Mouse (Mus musculus) heart, embryonic 15.5 days (tissue): Measurements from ENCODE around the gene Elmo2. TPM values are rescaled to one million over a fixed set of nuclear protein-coding genes. Genes with fewer than 3 reads are reported as not detected.
A peak's percentile ranks its signal among the peaks of the same experiment; 100 is the strongest.

ENCODE experiments used
- ATAC-seq: fragments of 200-750 bp; cut with Nextera tagmentation; replicated peaks from 2 replicates; pipeline ENCODE4 v1.8.0; 2017; ENCODE audit warnings: low read depth, moderate TSS enrichment; ENCODE audit not compliant: insufficient number of reproducible peaks, insufficient read depth, low FRiP score
- H3K27ac ChIP-seq: fragments of 300-500 bp; sonication (generic); 2 replicates; pipeline ENCODE4 v1.5.1; 2015; ENCODE audit warnings: mild to moderate bottlenecking, inconsistent platforms
- H3K27me3 ChIP-seq: fragments of 300-500 bp; sonication (generic); 2 replicates; pipeline ENCODE4 v1.6.1; 2015; ENCODE audit warnings: inconsistent platforms
- H3K36me3 ChIP-seq: fragments of 300-500 bp; sonication (generic); 2 replicates; pipeline ENCODE4 v1.6.1; 2015; ENCODE audit warnings: mild to moderate bottlenecking, inconsistent platforms
- H3K4me1 ChIP-seq: fragments of 300-500 bp; sonication (generic); replicated peaks from 2 replicates; pipeline ENCODE4 v1.6.1; 2015; ENCODE audit warnings: inconsistent platforms
- H3K4me2 ChIP-seq: fragments of 300-500 bp; sonication (generic); 2 replicates; pipeline ENCODE4 v1.6.1; 2015; ENCODE audit warnings: inconsistent platforms, mild to moderate bottlenecking, moderate library complexity
- H3K4me3 ChIP-seq: fragments of 300-500 bp; sonication (generic); 2 replicates; pipeline ENCODE4 v1.5.1; 2015; ENCODE audit warnings: mild to moderate bottlenecking, inconsistent platforms
- H3K9ac ChIP-seq: fragments of 300-500 bp; sonication (generic); 2 replicates; pipeline ENCODE4 v1.6.1; 2015; ENCODE audit warnings: mild to moderate bottlenecking, inconsistent platforms
- H3K9me3 ChIP-seq: fragments of 300-500 bp; sonication (generic); replicated peaks from 2 replicates; pipeline ENCODE4 v1.6.1; 2016; ENCODE audit warnings: inconsistent platforms
- WGBS: fragments of 180-500 bp; shearing (Covaris S2); methylation state at CpG from one replicate; pipeline ENCODE4 v1.1.7; 2015; ENCODE audit warnings: mixed read lengths; 5-methylcytosine and 5-hydroxymethylcytosine counted together
- polyA plus RNA-seq: library from polyadenylated mRNA; unstranded; fragments of >200 nt; fragmentation: Nextera tagmentation; extraction: Ambion mirVana; gene quantifications from 2 replicates; pipeline ENCODE4 v1.2.1, GENCODE M21; 2015

The Elmo2 gene
- polyA plus RNA-seq, 1 experiment from 2014 or later = 33.8 TPM

DNA sequence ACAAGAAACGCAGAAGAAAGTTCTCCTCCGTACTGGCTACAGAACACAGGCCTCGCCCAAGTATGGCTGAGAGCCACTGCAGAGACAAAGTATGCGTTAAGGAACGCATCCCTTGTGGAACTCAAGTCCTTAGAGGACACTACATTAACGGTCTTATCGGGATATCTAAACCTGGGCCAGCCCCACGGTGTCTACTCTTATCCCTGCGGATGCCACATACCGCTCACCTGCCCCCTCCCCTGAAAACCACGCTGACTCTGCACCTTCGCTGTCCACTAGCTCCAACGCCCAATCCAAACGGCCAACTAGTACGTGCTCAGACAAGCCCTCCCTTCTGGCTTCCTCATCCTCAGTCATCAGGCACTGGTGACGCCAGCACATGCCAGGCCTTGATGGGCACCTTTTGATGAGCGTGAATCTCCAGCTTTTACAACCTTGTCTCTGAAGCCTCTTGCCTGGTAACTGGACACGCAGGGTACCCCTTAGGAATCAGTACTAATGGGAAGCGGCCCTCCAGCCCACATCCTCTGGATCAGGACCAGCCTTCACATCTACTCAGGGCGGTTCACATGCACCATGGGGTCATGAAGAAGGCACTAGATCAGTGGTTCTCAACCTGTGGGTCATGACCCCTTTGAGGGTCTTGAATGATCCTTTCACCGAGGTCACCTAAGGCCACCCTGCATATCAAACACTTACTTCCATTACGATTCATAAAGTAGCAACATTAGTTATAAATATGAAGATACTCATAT lies 4.1 kb downstream of the Elmo2 start:
- 79% methylated on average over 22 of the region's 22 CpGs for WGBS
- Histone ChIP-seq H3K4me1 (peaks cover 73% of the 10 kb centered on the region), H3K27me3 (no peaks in the 10 kb centered on the region), H3K9me3 (no peaks in the 10 kb centered on the region), H3K9ac (no peak overlapping the region), H3K27ac (peak overlapping the region; percentile 78), H3K4me2 (no peak overlapping the region), H3K36me3 (no peaks in the 10 kb centered on the region), H3K4me3 (no peak overlapping the region)
- no peak for ATAC-seq

GRCm38 (mm10) chr2:165321381-165321888 lies 4.8 kb downstream of the Elmo2 start:
- H3K4me2 ChIP-seq = peak overlapping the region; percentile 29
- H3K4me3 ChIP-seq = no peak overlapping the region; the same call in 1 of the 2 replicates
- 65% methylated on average over 8 of the region's 8 CpGs for WGBS
- no peaks in the 10 kb centered on the region for H3K27me3 ChIP-seq
- H3K4me1 ChIP-seq = peaks cover 77% of the 10 kb centered on the region
- H3K9ac ChIP-seq = no peak overlapping the region
- H3K9me3 ChIP-seq = no peaks in the 10 kb centered on the region
- peak overlapping the region; percentile 78 for H3K27ac ChIP-seq
- ATAC-seq = no peak
- no peaks in the 10 kb centered on the region for H3K36me3 ChIP-seq

DNA sequence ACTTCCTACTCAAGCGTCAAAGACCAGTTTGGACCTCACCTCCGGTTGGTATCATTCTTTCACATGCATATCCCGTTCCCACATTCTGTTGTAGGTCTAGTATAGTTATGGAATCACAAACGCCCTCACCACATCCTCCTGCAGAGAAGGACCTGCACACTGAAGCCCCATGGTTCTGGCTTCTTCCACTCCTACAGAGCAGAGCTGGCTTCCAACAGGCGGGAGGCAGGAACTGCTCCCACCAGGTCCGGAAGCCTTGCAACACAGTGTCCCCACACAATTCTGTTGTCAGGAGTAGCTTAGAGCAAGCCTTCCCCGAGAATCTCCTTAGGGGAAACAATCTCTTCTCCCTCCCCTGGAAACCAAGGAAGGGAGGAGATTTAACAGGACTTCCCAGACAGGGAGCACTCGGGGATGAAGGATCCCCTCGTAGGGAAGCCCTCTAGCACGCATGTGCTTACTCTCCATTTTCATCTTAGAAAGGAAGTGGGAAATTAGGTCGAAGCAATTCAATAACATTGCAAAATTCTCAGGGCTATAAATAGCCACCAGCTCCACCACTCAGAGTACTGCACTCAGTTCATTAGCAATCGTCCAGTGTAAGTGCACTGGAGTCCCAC lies 5.6 kb downstream of the Elmo2 start:
- Histone ChIP-seq H3K27ac (peak overlapping the region; percentile 78), H3K27me3 (no peaks in the 10 kb centered on the region), H3K9me3 (no peaks in the 10 kb centered on the region), H3K9ac (no peak overlapping the region), H3K36me3 (peaks cover 2% of the 10 kb centered on the region), H3K4me1 (peaks cover 76% of the 10 kb centered on the region), H3K4me2 (peak overlapping the region; percentile 29; the same call in 1 of the 2 replicates), H3K4me3 (no peak overlapping the region)
- ATAC-seq = peak; percentile 32; the same call in 1 of the 2 replicates
- 40% methylated on average over 12 of the region's 12 CpGs for WGBS

GRCm38 (mm10) chr2:165319503-165319902 lies 6.8 kb downstream of the Elmo2 start:
- 28% methylated on average over 4 of the region's 4 CpGs for WGBS
- H3K27ac ChIP-seq = peak overlapping the region; percentile 78

GRCm38 (mm10) chr2:165318941-165319340 lies 7.3 kb downstream of the Elmo2 start:
- WGBS = 70% methylated on average over 7 of the region's 7 CpGs
- Histone ChIP-seq H3K27me3 (no peaks in the 10 kb centered on the region), H3K27ac (peak overlapping the region; percentile 78), H3K9ac (no peak overlapping the region), H3K4me3 (no peak overlapping the region), H3K36me3 (peaks cover 19% of the 10 kb centered on the region), H3K4me1 (peaks cover 60% of the 10 kb centered on the region), H3K4me2 (no peak overlapping the region), H3K9me3 (no peaks in the 10 kb centered on the region)
- ATAC-seq = no peak

More at GRCm38 (mm10) chr2:165319503-165319902, 6.8 kb downstream of the Elmo2 start:
- Histone ChIP-seq H3K4me2 (no peak overlapping the region), H3K9me3 (no peaks in the 10 kb centered on the region), H3K9ac (no peak overlapping the region), H3K4me3 (no peak overlapping the region), H3K27me3 (no peaks in the 10 kb centered on the region), H3K36me3 (peaks cover 14% of the 10 kb centered on the region), H3K4me1 (peaks cover 65% of the 10 kb centered on the region)
- ATAC-seq = no peak

DNA sequence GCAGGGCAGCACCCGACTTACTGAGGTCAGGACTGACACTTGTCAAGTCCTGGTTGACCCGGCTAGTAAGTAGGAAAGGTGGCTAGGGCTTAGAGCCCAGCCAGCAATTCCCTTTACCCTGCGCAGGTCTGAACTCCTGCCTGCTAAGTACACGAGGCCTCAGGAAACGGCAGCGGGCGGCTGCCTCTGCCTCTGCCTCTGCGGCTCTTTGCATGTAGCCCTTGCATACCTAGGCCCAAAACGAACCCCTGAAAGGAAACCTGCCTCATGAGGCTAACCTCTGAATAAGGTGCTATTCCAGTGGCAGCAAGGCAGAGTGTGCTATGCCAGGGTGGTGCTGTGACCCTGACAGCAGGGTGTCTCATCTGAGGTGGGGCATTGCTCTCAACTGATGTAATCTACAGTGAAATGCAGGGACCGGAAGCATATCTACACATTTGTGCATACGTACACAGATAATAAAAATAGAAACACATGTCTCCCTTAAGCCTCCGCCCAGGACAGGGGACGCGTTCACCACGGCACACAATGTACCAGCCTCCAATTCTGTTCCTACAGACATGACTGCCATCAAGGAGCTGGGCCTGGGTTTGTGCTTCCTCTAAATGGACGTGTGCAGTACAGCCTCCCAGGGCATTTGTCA lies 8.5 kb downstream of the Elmo2 start:
- peaks cover 27% of the 10 kb centered on the region for H3K36me3 ChIP-seq
- WGBS = 40% methylated on average over 16 of the region's 16 CpGs
- H3K4me2 ChIP-seq = 0 out of 2 replicates have a peak overlapping the region, but pooled peaks have one; percentile 0
- H3K9ac ChIP-seq = no peak overlapping the region
- peak overlapping the region; percentile 78 for H3K27ac ChIP-seq
- H3K4me1 ChIP-seq = peaks cover 60% of the 10 kb centered on the region
- no peaks in the 10 kb centered on the region for H3K27me3 ChIP-seq
- no peak overlapping the region for H3K4me3 ChIP-seq
- no peaks in the 10 kb centered on the region for H3K9me3 ChIP-seq
- no peak for ATAC-seq

GRCm38 (mm10) chr2:165316837-165317473 lies 9.3 kb downstream of the Elmo2 start:
- no peak overlapping the region for H3K9ac ChIP-seq
- peaks cover 56% of the 10 kb centered on the region for H3K4me1 ChIP-seq
- 25% methylated on average over 9 of the region's 9 CpGs for WGBS
- H3K27ac ChIP-seq = peak overlapping the region; percentile 78
- no peak overlapping the region for H3K4me3 ChIP-seq
- H3K9me3 ChIP-seq = no peaks in the 10 kb centered on the region
- peak; percentile 56 for ATAC-seq
- no peaks in the 10 kb centered on the region for H3K27me3 ChIP-seq
- peaks cover 34% of the 10 kb centered on the region for H3K36me3 ChIP-seq
- 0 out of 2 replicates have a peak overlapping the region, but pooled peaks have one; percentile 0 for H3K4me2 ChIP-seq

- no peaks in the 10 kb centered on the region for H3K9me3 ChIP-seq
- WGBS = 66% methylated on average over 10 of the region's 10 CpGs
- no peak for ATAC-seq
- no peak overlapping the region for H3K4me3 ChIP-seq
- peaks cover 48% of the 10 kb centered on the region for H3K4me1 ChIP-seq
- no peak overlapping the region for H3K4me2 ChIP-seq
- H3K36me3 ChIP-seq = peaks cover 39% of the 10 kb centered on the region
- H3K27me3 ChIP-seq = no peaks in the 10 kb centered on the region
- no peak overlapping the region for H3K27ac ChIP-seq
- H3K9ac ChIP-seq = no peak overlapping the region
These were observed 10.1 kb downstream of the Elmo2 start for GRCm38 (mm10) chr2:165316204-165316603.

DNA sequence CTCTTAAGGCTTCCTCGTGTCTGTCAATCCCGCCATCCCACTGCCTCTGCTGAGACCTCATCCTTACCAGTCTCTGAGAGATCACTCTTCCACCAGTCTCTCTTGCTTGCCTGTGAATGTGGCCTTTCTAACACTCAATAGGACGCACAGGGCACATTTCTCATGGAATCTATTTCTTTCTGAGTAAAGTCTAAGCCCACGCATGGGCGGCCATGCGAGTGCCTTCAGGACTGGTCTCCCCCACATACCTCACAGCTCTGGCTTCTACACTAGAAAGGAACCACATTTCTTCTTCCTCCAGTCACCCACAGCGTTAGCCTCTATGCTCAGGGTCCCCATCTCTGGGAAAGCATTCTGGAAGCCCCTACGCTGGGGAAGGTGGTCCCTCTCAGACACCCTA lies 12.1 kb downstream of the Elmo2 start:
- 86% methylated on average over 8 of the region's 8 CpGs for WGBS
- H3K36me3 ChIP-seq = peaks cover 43% of the 10 kb centered on the region

GRCm38 (mm10) chr2:165312381-165312780 lies 13.9 kb downstream of the Elmo2 start:
- H3K9ac ChIP-seq = no peak overlapping the region
- H3K4me1 ChIP-seq = peaks cover 11% of the 10 kb centered on the region
- no peak overlapping the region for H3K4me2 ChIP-seq
- no peaks in the 10 kb centered on the region for H3K27me3 ChIP-seq
- peaks cover 47% of the 10 kb centered on the region for H3K36me3 ChIP-seq
- H3K9me3 ChIP-seq = no peaks in the 10 kb centered on the region
- ATAC-seq = no peak
- no peak overlapping the region for H3K27ac ChIP-seq
- H3K4me3 ChIP-seq = no peak overlapping the region
- 72% methylated on average over 7 of the region's 7 CpGs for WGBS

More for the DNA sequence above, 12.1 kb downstream of the Elmo2 start:
- Histone ChIP-seq H3K9me3 (no peaks in the 10 kb centered on the region), H3K9ac (no peak overlapping the region), H3K27me3 (no peaks in the 10 kb centered on the region), H3K4me3 (no peak overlapping the region), H3K4me1 (peaks cover 29% of the 10 kb centered on the region), H3K4me2 (no peak overlapping the region), H3K27ac (no peak overlapping the region)
- no peak for ATAC-seq

DNA sequence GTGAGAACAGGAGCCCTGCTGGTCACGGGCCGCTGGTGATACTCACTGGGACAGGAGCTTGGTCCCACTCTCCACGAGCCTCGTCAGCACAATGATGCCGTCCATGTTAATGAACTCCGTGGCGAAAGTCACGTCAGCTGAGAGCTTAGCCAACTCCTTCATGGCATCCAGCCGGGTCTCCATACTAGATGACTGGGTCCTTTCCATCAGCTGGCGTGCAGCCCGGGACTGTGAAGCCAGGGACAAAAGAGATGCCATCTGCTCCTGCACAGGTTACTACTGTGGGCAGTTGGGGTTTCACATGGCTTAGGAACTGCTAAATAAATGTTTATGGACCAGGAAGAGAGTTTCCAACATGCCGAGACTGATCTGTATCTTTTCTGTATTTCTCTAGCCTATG lies 14.7 kb downstream of the Elmo2 start:
- ATAC-seq = no peak
- H3K4me1 ChIP-seq = peaks cover 3% of the 10 kb centered on the region
- H3K4me3 ChIP-seq = no peak overlapping the region
- no peaks in the 10 kb centered on the region for H3K9me3 ChIP-seq
- H3K9ac ChIP-seq = no peak overlapping the region
- no peak overlapping the region for H3K27ac ChIP-seq
- no peak overlapping the region for H3K4me2 ChIP-seq
- H3K27me3 ChIP-seq = no peaks in the 10 kb centered on the region
- WGBS = 86% methylated on average over 12 of the region's 12 CpGs
- H3K36me3 ChIP-seq = peaks cover 47% of the 10 kb centered on the region
